Mouse (Mus musculus): ENCODE measurements at regions not wholly inside any gene's neighbourhood (a gene's known extent, or its start where the extent isn't known, plus 50 kb on each side); places are given as distances from the start of the nearest gene placed in this dataset.

DNA sequence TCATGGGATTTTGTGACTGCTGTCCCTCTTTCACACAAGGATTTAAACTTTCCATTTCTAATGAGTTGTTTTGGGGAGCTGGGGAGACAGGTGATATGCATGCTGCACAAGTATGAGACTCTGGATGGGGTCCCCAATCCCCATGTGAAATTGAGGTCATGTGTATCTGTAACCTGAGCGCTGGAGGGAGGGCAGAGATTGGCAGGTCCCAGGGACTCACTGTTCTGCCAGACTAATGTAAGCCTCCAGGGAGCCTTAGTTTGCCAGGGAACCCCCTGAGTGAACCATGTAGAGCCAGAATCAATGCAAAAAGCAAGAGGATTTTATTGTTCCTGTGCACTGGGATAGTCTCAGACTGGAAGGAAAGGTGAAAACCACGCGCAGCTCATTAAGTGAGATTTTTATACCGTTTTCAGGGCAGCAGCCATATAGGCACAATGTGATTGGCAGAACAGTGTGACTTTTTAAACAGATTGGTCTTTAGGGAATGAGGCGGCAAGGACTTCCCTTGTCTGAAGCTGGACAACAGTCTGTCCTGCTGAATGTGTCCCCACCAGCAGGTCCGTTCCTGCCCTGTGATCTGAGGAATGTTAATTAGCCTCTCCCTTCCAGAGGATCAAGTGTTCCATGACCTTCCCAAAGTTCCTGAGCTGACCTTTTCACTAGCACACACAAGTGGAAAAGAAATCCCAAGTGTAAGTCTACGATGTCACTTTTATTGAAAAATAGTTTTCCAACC is 59.9 kb upstream of the Oxgr1 start:
- no peak for DNase-seq (ENCODE audit: low spot score in 2 of 2)

- no peak for DNase-seq (ENCODE audit: low spot score in 2 of 2)
These were observed 60.5 kb upstream of the Oxgr1 start for GRCm38 (mm10) chr14:120102749-120103142.

GRCm38 (mm10) chr14:120109846-120110245 is 67.6 kb upstream of the Oxgr1 start:
- DNase-seq (ENCODE audit: low spot score in 2 of 2): no peak

DNA sequence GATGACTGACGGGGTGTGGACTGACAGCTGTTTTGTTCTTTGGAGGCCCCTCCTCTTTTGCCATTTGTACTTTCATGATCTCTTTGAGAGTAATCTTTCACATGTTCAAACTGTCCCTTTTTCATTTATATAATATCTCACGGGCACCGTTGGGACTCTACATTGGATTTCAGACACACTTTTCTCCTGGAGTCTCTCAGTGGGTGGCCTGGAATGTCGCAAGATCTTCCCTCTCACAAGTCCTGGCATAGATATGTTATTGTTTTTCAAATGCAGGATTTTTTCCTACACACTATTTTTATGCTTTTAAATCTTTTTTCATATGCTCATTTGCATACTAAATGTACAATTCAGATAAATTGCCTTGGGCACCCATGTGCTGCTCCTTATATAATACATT is 71.1 kb upstream of the Oxgr1 start:
- no peak for DNase-seq (ENCODE audit: low spot score in 2 of 2)

- DNase-seq (ENCODE audit: low spot score in 2 of 2): no peak
These were observed 76.3 kb upstream of the Oxgr1 start for GRCm38 (mm10) chr14:120118582-120118981.

DNA sequence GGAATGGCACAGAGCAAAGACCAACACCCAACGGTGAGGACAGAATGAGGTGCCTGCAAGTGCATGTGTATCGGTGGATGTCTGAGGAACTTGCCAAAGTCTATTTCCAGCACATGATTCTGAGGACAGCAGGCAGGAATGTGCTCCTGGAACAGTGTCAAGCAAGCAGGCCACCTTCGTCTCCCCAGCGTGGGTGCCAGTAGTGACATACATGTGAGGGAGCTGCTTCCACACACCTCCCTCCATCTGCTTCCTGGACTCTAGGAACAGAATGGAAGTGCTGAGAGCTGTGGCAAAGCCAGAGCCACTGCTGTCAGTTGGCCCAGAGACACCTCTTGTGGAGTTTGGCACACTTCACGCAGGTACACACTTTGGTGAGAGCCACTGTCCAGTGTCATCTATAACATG is 76.9 kb upstream of the Oxgr1 start:
- DNase-seq (ENCODE audit: low spot score in 2 of 2): peak; percentile 48 to 52

DNA sequence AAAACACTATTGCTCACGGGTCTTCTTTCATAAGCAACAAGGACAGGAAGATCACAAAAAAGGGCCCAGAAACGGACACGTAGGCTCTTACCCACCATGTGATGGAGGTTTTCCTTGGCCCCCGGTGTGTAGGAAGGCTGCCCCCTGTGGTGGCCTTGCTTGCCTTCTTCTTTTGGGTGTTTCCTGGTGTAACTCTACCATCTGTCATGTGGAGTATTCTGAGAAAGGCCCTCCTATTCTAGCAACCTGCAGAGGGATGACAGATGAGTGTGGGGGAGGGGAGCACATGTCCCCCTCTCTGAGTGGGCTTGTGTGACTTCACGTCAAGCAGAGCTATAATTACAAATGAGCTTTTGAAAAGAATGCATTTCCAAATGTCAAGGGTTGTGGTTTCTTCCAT is 77.3 kb upstream of the Oxgr1 start:
- DNase-seq (ENCODE audit: low spot score in 2 of 2): peak; percentile 45 to 80

DNA sequence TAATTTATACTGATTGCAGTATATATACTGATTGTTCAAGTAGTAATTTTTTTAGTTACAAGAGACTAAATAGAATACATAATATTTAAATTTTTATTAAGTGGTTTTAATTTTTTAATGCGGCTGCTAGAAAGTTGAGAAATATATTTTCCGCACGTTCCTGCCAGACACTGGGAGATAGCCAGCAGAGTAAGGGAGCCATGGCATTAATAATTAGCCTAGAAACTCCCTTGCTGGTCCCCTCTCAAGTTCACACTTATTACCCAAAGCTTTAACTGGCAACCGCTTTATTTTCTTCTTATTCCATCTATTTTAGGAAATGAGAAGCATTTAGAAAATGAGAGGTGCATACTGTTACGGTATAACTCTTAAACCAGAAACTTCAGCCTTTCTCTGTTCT is 78.0 kb upstream of the Oxgr1 start:
- no peak for DNase-seq (ENCODE audit: low spot score in 2 of 2)

GRCm38 (mm10) chr14:120125315-120125714 is 83.1 kb upstream of the Oxgr1 start:
- no peak for DNase-seq (ENCODE audit: low spot score in 2 of 2)

- DNase-seq (ENCODE audit: low spot score in 2 of 2): no peak
These were observed 85.2 kb upstream of the Oxgr1 start for GRCm38 (mm10) chr14:120127481-120127880.

GRCm38 (mm10) chr14:120134346-120135008 is 92.2 kb upstream of the Oxgr1 start:
- DNase-seq (ENCODE audit: low spot score in 2 of 2): peak; percentile 63 to 65

DNA sequence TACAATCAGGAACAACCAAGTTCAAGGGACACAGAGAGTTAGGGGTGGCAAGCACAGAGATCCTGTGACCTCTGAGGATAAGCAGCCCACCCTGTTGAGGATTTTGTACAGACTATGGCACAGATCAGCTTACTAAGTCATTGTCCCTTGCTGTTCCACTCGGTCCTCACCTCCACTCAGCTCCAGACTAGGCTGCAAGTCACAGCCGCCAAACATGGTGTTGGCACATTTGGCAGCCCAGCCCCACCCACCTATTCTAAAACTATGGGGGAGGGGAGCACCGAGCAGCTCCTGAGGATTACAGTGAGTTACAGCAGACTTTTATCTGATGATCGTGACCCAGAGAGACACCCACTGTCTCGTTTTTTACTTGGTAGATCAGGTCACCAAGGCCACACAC is 93.0 kb upstream of the Oxgr1 start:
- DNase-seq (ENCODE audit: low spot score in 2 of 2): no peak

GRCm38 (mm10) chr14:120136736-120137135 is 94.5 kb upstream of the Oxgr1 start:
- peak; percentile 39 to 52 for DNase-seq (ENCODE audit: low spot score in 2 of 2)

DNA sequence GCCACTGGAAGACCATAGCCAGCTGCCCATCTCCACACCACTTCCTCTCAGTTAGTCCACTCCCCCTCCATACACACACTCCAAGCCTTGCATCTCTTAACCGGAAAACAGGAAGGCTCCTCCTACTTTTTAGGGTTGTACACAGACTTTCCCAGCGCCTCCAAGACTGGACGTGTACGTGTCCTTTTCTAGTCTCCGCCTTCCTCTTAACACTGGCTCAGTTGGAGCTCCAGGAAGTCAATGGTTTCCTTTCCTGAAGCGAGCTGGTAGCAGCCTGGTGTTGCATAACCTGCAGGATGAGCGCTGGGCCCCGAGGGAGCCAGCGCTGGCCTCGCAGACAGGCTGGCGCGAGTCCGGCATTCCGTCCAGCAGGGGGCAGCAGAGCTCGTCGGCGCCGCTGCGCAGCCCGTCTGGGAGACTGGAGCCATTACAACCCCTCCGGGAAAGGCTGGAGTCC is 95.5 kb upstream of the Oxgr1 start:
- DNase-seq (ENCODE audit: low spot score in 2 of 2): peak; percentile 91 to 92

DNA sequence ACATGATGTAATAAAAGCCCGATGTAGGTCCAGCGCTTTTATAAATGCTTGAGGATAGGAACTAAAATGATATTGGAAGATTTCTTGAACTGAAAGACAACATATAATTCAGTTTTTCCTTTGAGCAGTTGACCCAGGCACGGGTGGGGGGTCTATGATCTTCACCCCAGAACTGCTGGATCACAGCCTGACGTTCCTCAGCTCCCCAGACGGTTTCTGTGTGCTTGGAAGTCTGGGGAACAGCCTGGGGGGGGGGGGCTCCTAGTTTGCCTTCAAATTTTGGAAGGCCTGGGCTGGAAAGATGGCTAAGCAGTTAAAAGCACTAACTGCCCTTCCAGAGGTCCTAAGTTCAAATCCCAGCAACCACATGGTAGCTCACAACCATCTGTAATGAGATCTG is 96.3 kb upstream of the Oxgr1 start:
- no peak for DNase-seq (ENCODE audit: low spot score in 2 of 2)

GRCm38 (mm10) chr14:120139256-120139655 is 97.0 kb upstream of the Oxgr1 start:
- no peak for DNase-seq (ENCODE audit: low spot score in 2 of 2)

DNA sequence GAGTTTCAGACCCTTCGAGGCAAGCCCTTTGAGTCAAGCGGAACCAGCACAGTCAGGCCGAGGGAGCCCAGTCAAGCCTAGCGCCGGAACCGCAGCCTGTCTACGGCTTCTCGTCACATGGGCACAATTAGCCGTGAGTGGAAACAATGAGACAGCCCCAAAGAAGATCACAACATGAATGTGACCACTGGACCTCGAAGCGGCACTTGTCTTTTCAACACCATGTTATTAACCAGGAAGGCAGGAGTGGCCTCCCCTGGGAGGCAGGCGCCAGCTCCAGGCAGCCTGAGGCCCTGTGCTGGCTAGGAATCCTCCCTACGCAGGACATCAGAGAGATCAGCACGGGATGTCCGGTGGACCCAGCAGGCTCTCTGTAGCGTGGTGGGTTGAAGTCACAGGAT is 97.4 kb upstream of the Oxgr1 start:
- no peak for DNase-seq (ENCODE audit: low spot score in 2 of 2)

- no peak for DNase-seq (ENCODE audit: low spot score in 2 of 2)
These were observed 98.0 kb upstream of the Oxgr1 start for GRCm38 (mm10) chr14:120140211-120140610.

GRCm38 (mm10) chr14:120140791-120141747 is 98.8 kb upstream of the Oxgr1 start:
- peak; percentile 34 to 35 for DNase-seq (ENCODE audit: low spot score in 2 of 2)

DNA sequence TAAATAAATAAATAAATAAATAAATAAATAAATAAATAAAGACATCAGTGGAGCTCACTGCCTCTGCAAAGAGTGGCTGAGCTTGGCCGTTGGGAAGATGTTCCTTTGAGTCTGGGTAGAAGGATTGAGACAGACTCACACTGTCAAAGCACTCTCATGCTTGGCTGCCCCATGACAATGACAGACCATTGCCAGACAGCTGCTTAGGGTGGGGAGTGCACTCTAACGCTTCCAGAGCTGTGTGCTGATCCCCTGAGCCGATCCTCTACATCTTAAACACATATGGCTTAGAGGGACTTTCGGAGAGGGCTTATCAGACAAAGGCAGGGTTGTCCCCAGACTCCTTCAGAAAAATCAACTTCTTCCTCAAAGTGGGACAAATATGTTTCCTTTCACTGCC is 100.0 kb upstream of the Oxgr1 start:
- no peak for DNase-seq (ENCODE audit: low spot score in 2 of 2)

DNA sequence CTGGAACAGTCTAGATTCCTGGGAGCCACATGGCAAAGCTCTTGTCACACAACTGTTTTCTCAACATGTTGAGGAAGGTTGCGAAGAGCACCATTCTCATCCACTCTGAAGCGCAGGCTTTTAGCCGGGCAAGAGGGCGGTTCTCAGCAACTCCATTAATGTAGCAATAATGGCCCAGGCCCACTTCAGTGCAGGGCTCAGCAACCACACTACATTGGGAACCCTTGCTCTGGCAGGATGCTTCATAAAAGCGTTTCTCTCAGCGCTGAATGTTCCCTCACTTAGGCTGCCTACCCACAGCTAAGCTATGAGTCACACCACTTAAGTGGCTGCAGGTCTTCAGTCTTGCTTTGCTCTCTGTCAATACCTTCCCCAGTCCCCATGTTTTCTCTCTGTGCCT is 102.2 kb upstream of the Oxgr1 start:
- DNase-seq (ENCODE audit: low spot score in 2 of 2): no peak

GRCm38 (mm10) chr14:120146312-120146711 is 104.1 kb upstream of the Oxgr1 start:
- DNase-seq (ENCODE audit: low spot score in 2 of 2): no peak
